Mouse (Mus musculus) right cerebral cortex, adult 2 months (tissue): ENCODE data around the gene Olfr397.

Experiments
- DNase-seq, 2 experiments: peaks; one replicate each; pipeline ENCODE4 v3.0.0; 2021 to 2022; ENCODE audit warnings: low spot score in 2 of 2

The Olfr397 gene

GRCm38 (mm10) chr11:73960517-73960916 lies at the start of gene Olfr397:
Gene Olfr397, plus strand, starts transcription at chr11:73960817.
- no peak for DNase-seq

- DNase-seq = no peak
Measured at GRCm38 (mm10) chr11:73936377-73936776, 24.2 kb upstream of the Olfr397 start, which contains the start of gene Olfr23. Gene Olfr23, plus strand, starts transcription at chr11:73936677.

DNA sequence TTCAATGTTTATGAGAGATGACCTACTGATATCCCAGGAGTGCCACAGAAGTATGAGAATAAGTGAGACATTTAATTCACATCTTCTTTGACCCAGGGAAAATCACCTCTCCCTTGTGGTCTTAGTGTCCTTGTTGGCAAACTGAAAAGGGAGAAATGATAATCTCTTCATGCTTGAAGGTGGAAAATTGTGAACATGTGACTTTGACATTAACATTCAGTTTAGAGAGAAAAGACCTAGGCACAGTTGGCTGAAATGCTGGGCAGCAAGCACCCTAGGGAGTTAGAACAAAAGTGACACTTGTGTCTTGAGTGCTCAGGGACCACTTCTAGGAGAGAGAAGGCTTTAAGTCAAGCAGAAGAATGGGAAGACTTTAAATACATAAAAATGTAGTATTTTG lies 29.7 kb downstream of the Olfr397 start, which contains the start of gene Olfr398:
TSS of gene Olfr398 (minus strand) at position 101 of the 400 bp plus-strand sequence.
- no peak for DNase-seq

DNA sequence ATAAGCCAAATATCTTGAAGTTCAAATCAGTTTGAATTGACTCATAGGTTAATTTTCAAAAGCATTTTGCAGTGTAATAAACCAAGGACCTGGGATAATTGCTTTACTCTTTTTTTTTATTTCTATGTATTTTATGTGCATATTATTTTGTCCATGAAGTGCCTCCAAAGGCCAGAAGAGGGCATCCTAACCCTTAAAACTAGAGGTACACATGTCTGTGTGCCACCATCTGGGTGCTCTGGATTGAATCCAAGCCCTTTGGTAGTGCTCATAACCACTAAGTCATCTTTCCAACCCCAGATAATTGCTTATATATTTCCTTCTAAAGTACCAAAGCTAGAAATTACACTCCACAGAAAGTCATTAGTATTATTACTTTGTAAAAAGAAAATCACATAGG lies 32.5 kb downstream of the Olfr397 start:
- DNase-seq = no peak
